Mouse (Mus musculus) c-Kit-positive CD71-positive TER-119-positive erythroid progenitor cells, embryonic 14.5 days (primary cell): ENCODE results near the gene Lrrc9.
A peak's percentile ranks its signal among the peaks of the same experiment; 100 is the strongest.

ENCODE experiments used
- DNase-seq: peaks from one replicate; pipeline ENCODE4 v3.0.0-alpha.2; 2013; ENCODE audit warnings: low spot score

Gene Lrrc9

DNA sequence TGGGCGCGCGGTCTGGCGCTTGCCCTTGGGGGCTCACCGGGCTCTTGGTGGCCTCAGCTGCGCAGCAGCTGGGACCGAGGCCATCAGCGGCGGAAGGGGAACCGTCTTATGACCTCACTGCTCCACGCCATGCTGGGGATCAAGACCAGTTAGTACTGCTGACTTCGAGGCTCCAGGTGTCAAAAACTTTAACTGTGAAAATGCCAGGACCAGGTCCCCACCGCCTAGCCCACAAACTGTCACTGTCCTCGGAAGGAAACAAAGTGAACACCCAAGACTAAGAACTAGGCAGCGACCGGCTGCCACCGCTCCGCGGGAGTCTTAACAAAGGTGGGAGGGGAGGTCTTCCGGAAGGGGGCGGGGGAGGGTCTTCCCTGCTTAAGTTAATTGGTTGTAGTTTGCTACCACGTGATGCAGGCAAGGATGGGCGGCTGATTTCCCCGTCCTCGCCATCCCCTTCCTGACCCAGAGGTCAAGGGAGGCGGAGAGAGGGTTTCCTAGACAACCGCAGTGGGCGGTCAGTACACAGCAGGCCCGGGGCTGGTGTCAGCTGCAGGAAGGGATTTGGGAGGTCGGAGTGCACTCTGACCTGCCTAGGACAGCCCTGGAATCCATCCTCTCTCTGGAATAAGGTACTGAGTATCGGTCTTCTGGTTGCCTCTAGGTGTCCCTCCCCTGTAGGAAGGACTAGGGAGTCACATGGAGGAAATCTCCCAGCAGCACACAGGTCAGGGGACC is at the start of gene Lrrc9:
Lrrc9 (plus strand) TSS at position 28 of the 738 bp plus-strand sequence.
- DNase-seq = no peak

DNA sequence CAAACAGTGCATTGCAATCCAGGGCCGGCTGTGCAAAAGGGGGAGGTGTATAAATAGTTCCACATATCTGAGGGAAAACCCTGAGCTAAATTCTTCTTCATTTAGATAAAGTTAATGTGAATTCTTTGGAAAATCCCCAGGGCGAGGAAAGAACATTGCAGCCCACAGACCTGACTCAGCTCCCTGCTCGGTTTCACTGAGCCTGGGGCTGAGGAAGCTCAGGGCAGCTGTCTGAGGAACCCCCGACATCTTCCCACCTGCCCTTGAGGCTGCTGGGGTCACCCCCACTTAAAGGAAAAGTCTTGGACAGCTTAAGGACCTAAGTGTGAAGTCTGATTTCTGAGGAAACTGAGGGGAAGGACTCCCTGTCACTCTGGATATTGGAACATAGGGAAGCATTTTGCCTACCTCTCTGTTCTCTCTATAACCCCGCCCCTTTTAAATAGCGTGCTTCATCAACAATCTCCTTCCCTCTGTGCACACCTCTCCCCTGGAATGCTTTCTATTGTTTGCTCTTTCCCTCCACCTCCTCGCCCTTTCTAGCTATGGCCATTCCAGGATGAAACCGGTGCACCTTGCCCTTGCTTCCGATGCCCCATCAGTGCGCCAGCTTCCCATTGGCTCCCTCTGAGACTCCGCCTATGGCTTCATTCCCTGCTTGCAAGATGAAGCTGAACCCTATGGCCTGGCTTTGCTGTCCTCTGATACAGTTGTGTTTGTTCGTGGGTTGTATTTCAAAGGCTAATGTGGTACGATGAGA is 48.4 kb upstream of the Lrrc9 start:
- no peak for DNase-seq

DNA sequence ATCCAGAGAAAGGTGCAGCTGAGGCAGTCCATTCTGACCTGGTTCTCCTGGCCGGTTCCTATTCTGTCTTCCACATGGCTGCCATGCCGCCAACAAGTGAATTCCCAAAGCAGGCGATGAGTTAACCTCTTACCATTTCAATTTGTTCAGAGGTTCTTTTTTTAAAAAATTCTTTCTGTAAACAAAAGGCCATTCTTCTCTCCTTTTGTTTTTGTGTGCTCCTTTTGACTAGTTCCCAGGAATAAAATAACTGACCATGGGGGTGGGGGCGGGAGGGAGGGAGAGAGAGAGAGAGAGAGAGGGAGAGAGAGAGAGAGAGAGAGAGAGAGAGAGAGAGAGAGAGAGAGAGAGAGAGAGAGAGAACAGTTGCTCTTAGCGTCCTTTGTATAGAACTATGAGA is 36.6 kb upstream of the Lrrc9 start:
- no peak for DNase-seq

DNA sequence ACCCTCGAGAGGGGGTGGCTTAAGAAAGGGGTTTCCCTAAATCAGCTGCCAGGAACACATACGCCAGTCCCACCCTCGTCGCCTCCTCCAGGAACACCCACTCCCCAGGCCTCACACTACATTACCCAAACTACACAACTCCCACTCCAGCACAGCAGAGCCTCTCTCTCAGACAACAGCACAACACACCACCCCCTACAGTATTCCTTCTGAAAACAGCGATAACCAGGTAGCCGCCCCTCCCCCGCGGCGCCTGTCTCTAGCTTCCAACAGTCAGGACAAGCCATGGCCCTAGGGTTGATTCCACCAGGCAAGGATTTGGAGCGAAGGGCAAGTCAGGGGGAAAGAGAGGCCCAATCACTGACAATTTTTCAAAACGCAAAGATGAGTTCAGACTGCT is 34.5 kb upstream of the Lrrc9 start:
- no peak for DNase-seq

DNA sequence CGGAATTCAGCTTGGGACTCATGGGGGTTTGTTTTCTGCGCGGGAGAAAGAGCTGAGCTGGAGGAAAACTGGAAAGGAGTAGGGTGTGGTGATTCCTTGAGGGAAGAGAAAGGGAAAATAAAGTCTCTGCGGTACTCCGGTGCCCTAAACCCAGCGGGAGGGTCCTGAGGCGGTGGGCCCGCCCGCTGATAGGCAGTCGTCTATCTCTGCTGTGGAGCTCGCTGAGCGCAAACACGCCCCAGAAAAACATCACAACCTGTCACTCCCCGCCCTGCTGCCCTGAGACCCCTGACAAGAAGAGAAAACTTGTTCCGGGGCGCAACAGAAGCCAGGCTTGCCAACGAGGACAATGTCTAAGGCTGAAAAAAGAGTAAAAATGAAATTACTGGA is 34.0 kb upstream of the Lrrc9 start:
- no peak for DNase-seq

DNA sequence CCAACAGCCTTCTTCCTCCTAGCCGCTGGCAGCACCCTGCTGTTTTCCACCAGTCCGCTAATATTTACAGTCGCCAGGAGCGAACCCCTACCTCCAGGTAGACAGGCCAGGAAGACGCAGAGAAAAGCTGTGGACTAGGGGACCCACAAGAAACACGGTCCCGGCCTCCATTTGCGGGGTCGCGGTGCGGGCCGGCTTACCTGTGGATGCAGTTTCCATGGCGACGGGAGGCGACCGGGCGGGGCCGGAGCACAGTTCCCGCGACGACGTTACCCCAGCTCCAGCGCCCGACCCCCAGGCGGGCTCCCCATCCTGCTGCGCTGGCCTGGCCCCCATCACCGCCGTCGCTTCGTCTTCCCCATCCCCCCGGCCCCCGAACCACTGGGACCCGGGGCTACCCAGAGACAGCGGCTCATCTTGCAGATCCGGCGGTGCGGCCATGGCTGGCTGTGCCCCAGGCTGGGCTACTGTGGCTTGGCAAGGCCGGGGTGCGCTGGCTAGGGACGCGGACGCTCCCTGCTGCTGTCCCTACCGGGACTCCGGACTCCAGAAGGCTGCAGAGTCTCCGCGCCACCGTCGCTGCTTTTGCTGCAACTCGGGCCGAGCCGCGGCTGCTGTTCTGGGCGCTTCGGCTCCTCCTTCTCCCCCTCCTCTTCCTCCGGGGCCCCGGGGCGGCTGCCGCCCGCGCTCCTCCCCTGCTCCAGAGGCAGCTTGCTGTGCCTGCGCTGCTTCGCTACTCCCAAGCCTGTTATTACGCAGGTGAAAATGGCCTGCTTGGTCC is 33.4 kb upstream of the Lrrc9 start:
- no peak for DNase-seq

DNA sequence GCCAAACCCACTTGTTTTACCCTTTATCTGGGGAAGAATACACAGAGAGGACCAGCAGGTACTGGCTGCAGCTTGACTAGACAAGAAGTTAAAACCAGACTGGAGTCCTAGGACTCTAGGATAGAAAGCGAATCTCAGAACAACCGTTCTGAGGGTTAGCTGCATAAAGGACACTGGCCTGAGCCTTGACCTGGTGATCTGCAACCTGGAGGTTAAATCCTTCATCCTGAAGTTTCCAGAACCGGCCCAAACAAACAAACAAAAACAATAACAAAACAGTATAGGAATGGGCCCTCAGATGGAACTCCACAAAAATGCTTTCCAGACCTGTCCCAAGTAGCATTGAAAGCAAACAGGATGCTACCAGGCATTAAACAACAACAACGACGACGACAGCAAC is 32.7 kb upstream of the Lrrc9 start, which contains the start of gene Rtn1:
Rtn1 (minus strand) TSS at position 101 of the 400 bp plus-strand sequence.
- DNase-seq = no peak

DNA sequence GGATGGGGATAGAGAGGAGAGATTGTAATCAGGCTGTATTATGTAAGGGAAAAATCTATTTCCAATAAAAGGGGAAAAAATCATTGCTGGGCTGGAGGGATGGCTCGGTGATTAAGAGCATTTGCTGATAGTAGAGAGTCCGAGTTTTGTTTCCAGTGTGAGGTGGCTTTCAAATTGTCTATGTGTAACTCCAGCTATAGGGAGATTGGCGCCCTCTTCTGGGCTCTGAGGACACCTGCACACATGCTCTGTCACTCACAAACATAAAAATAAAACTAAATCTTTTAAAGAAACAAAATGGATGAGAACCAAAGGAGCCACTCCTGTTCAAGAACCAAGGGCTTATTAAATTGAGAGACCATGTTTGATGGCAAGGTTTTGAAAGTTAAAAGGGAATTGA is 23.9 kb upstream of the Lrrc9 start:
- no peak for DNase-seq

DNA sequence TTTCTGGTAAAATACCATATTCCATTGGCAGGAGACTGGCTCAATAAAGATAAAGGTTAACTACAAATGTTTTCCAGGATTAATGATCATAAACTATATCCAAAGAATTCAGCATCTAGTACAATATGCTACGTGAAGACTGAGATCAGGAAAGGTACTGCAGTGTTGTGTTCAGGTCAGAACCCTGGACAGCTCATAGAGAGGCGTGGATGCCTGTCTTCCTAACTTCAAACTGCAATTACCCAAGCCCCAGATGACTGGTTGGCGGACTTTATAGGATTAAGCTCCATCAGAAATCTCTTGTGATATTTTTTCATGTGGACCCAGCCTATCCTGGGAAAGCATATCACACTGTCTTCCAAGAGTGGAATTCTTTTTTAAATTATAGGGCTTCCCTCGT is 19.0 kb upstream of the Lrrc9 start:
- DNase-seq = no peak

DNA sequence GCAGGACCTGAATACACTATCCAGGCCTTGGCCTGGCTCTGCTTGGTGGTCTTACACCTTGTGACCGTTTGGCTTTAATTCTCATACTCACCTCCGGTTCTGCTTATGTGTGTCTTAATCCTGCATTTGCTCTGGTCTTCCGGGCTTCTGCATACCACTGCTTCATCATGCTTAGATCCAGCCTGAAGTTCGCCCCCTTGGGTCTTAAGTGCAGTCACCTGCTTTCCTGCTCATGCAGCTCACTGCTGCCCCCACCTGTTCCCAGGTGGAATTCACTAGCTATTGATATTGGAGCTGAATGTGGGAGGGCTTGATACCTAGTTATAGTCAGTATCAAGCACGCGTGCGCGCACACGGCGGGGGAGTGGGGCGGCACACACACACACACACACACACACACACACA is 13.9 kb upstream of the Lrrc9 start:
- peak; percentile 28 for DNase-seq

DNA sequence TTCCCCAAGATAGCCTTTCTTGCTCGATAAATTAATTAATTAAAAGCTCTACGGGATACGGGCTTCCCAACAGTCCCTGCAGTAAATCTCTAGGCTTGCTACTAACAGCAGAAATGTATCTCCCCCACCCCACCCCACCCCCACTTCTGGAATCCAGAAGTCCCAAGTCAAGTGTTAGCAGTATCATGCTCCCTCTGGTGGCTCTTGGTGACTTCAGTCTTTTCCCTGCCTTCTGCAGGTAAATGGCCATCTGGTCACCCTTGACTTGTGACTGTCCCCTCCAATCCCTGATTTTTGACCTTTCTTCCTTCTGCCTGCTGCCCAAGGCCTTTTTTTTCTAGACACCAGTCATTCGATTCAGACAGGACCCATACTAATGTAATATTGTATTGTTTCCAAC is 9.5 kb upstream of the Lrrc9 start:
- no peak for DNase-seq

DNA sequence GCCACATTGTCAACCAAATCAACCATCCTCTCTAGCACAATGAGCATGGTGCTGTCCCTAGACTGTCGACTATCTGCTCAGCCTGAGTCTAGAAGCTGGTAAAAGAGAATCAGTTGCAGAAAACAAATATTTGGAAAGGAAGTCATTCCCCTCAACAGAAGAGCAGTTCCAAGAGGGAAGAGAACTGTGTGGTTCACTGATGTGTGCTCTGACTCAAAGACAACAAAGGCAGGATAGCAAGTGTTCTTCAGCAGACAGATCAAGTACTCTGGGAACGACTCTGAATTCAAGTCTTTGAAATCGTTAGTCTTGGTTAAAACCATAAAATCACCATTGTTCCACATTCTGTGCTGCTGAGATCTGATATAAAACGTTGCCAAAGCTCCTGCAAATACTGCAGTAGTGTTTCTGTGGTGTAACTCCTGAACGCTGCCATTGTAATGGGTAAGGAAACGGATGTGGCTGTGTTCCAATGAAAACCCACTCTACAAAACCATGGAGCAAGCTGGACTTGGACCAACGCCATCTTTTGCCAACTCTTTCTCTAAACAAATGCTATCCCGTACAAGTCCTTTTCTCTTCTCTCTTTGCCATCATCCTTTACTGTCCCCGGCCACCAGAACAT is 8.3 kb upstream of the Lrrc9 start:
- no peak for DNase-seq

DNA sequence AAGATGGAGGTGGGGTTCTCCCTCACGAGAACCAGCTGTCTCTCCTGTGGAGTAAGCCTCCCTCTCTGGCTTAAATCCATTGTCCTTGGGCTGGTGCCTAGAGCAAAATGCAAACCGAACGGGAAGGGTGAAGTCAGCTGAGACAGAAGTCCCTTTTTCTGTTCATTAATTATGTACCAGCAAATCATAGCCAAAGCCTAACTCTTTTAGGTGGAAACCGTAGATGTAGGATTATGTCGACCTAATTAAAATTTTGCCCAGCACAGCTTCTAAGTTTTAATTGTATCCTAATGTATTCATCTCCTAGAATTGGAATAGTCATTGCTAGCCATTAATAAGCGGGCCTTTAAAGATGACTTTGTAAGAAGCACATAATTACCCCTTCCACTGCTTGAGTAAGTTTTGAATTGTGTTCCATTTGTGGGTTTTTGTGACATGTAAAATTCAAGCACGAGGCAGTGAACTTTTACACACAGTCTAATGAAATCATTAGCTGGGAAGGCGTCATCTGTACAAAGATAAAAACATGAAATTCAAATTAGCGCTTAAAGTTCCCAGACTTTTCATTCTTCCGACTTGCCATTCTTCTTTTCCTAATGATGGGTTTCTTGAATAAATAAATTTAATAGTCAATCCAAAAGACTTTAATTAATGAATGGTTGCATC is 3.9 kb upstream of the Lrrc9 start:
- no peak for DNase-seq

DNA sequence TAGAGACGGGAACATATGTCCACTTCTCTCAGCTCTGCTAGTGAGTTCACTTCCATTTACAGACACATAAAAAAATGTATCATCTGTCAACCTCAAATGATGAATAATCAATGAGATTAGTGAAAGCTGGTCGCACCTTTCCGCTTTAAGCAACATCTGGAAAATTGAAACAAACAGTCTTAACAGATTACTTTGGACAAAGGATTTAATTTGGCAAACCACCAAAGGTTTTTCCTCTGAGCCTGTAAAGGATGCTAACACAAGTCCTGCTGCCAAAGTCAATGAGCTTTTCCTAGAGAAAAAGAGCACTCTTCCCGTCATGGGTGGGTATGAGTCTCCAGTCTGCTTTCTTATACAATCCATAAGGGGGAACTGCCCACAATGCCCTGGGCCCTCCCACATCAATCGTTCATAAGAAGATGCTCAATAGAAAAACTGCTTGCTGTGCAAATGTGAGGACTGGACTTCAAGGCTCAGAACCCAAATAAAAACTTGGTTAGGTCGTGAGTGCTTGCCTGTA is 2.6 kb upstream of the Lrrc9 start:
- DNase-seq = no peak

DNA sequence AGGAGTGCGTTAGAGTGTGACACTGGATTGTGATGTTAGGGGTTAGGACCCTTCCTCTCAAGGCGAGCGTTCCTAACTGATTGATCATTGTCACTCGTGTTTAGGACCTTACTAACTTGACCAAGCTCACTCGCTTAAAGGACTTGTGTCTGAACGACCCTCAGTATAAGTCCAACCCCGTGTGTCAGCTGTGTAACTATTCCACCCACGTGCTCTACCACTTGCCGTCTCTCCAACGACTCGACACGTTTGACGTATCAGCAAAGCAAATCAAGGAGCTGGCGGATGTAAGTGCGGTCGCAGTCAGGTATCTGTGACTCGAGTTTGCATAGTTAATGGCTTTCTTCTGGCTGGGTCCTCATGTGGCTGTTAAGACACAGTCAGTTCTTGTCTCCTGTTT is 12.3 kb downstream of the Lrrc9 start:
- no peak for DNase-seq

DNA sequence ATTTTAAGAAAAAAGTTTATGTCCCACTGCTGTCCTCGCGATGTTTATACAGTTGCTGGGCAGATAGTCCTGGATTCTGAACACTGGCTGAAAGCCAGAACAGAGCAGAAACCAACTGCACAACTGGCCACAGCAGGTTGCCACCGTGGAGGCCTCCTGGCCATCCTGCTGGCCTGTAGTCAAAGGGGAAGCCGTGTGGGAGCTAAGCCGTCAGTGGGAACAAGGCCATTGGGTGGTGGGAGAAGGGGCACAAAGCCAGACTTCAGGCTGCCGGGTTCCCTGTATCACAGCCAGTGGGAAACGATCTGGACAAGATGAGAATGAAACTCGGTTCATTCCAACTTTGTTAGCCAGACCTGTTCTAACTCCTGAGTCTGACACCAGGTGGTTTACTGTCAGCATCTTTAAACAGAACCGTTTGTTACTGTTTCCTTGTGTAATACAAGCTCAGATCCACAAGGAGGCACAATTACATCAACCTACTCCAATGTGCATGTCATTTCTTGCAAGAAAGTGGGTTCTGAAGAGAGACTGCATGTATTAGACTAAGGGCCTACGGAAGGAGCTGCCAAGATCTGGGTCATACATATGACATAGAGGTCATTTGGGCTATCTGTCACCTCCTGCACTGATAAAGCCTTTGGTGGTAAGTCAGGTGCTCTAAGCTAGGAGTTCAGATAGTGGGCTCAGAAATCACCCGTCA is 19.7 kb downstream of the Lrrc9 start:
- peak; percentile 12 for DNase-seq

DNA sequence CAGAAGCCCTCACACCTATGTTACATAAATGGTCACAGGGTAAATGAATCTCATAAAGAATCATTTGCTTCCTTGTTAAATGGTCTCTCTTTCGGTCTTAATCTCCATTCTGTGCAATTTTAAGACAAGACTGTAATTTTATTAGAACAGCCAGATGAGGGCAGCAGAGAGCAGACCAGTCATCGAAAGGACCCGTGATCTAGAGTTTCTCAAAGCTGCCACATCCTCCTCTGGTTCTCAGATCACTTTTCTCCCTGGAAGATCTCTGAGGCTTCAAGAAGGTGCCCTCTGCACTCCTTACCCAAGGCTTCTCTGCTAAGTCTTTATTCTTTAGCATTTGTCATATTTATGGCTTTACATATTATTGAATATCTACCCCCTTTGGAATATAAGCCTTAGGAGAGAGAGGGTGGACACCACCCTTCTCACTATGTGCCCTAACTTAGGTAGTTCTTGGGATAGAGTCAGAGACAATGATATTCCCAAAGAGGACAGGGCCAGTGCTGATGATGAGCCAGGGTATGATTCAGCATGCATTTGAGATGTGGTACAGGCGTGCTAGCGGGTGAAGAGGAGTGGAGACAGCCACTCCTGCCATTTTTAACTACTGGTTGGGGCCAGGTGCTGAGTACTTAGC is 20.3 kb downstream of the Lrrc9 start:
- peak; percentile 62 for DNase-seq

DNA sequence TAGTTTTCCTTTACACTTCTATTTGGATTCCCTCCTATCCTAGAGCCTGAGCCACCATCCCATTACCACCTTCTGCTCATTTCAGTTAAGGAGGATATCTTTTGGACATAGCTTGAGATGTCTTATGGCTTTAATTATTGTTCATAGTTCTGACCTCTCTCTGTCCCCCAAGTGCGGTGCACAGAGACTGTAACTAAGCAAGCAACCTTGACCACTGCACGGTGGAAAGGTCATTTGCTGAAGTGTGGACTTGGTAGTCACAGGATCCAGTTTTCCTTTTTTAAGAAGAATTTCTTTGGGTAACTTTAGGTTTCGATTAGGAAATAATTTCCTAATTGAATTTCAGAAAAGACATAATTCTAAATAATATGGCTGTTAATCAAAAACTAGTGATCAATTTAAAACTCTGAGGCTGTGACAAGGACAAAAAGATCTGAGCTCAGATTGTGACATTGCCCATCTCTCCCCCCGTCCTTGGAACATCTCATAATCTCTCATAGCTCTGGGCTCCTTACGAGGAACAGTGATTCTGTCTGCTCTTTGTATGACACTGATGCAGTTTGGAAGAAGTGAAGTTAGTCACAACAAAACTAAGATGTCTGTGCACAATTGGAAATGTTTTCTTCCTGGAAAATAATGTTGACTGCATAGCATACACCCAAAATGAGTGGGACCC is 24.3 kb downstream of the Lrrc9 start:
- DNase-seq = no peak

DNA sequence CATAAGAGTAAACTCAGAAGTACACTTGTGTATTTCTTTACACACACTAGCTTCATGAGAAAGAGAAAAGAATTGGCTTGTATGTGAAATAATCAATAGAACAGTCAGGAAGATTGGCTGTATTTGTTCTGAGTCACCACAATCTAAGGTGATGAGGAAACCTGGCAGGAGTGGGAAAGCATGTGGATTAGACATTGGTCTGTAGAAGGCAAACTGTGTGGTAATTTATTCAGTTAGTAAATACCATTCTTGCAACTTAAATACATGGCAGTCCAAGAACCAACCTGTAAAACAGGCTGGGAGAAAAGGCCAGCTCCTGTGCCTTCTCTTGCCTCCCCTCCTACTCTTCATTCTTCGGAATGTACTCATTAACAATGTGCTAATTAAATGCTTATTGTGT is 25.6 kb downstream of the Lrrc9 start:
- no peak for DNase-seq

DNA sequence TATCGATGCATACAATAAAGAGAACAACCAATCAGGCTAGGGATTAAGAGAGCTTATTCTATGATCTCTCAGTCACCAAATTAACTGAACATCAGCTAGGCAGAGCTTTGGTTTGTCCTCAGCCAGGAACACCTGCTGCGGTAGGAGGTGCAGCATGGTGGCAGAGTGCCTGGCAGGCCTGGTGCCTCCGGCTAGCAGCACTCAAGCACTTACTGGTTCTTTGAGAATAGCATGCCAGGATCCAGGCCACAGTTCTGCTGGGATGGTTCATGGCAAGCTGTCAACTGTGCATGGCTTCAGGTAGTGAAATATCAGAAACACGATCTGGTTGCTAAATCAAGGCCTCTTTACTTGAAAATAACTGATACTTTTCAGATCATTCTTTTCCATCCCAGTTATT is 26.1 kb downstream of the Lrrc9 start:
- DNase-seq = no peak
